Mouse (Mus musculus) small intestine, adult 2 months (tissue): Measurements from ENCODE around the gene Gm9945. TPM values are rescaled to one million over a fixed set of nuclear protein-coding genes. Genes with fewer than 3 reads are reported as not detected.

Source experiments
- H3K27ac ChIP-seq: fragments of 200-500 bp; 2 replicates; pipeline ENCODE4 v1.5.1; 2012; ENCODE audit warnings: low read depth, low read length, control low read depth, inconsistent platforms; ENCODE audit not compliant: insufficient read depth
- H3K27me3 ChIP-seq: fragments of 200-500 bp; 2 replicates; pipeline ENCODE4 v1.6.1; 2012; ENCODE audit warnings: mild to moderate bottlenecking, moderate library complexity, low read length, inconsistent platforms; ENCODE audit not compliant: control insufficient read depth, insufficient read depth
- H3K36me3 ChIP-seq: fragments of 200-500 bp; 2 replicates; pipeline ENCODE4 v1.6.1; 2012; ENCODE audit warnings: mild to moderate bottlenecking, low read length, control low read depth, inconsistent platforms; ENCODE audit not compliant: control insufficient read depth, insufficient read depth
- H3K4me1 ChIP-seq: fragments of 200-500 bp; 2 replicates; pipeline ENCODE4 v1.6.1; 2012; ENCODE audit warnings: low read length, inconsistent platforms, mixed read lengths; ENCODE audit not compliant: control insufficient read depth, insufficient read depth, insufficient read length
- H3K4me3 ChIP-seq: fragments of 200-500 bp; 2 replicates; pipeline ENCODE4 v1.5.1; 2012; ENCODE audit warnings: low read depth, mild to moderate bottlenecking, control low read depth, inconsistent platforms, low read length, moderate library complexity
- CTCF ChIP-seq: fragments of 200-500 bp; IDR thresholded peaks from 2 replicates; pipeline ENCODE4 v1.5.1; 2012; ENCODE audit warnings: low read depth, mild to moderate bottlenecking, control low read depth, inconsistent platforms, low read length, moderate library complexity, mixed read lengths; ENCODE audit not compliant: insufficient replicate concordance, insufficient read length; ENCODE audit errors: extremely low read depth
- POLR2A ChIP-seq: fragments of 200-500 bp; IDR thresholded peaks from 2 replicates; pipeline ENCODE4 v1.6.1; 2012; ENCODE audit warnings: low read depth, mild to moderate bottlenecking, control low read depth, inconsistent platforms, low read length, moderate library complexity
- WGBS: fragments of 180-500 bp; shearing (Covaris S2); methylation state at CpG from one replicate; pipeline ENCODE4 v1.1.7; 2018; 5-methylcytosine and 5-hydroxymethylcytosine counted together
- polyA plus RNA-seq: library from polyadenylated mRNA; depleted of rRNA; stranded (reverse); fragments of >200 nt; gene quantifications from 2 replicates; pipeline ENCODE4 v1.2.3, GENCODE M21; 2012; rRNA removed

Gm9945 gene
- polyA plus RNA-seq, 1 experiment = not detected

DNA sequence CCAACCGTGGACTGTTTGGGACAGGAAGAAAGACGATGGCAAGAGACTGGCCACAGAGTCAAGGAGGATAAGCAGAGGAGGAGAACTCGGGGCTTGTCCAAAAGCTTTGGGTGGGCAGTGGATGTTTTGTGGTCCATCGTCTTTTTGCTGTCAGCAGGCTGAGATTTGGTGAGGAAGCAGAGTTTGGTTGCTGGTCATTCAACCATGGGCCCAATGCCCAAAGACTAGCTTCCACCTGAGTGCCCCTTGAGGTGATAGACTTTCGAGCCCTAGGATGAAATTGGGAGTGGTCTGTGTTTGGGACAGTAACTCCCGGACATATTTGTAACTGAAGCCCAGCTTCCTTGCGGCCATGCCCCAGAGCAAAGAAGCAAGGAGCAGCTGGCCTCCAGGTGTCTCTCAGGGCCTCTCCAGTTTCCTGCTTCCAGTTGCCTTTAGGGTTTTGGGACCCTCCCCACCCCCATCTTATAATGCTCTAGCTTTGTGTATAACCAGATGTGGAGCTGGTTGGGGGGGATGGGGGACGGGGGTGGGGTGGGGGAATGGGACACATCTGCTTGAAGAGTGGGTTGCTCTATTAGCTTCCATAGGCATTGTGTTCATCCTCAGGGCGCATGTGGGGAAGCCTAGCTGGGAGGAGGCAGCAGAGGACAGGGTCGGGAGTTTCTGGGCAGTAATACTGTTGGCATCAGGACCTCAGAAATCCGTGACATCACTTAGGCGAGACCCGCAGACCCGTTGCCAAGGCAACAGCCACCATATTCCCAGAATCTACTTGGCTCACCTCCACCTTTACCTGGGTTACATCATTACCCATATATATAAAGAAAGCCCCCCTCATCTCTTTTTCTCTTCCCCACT lies 43.8 kb downstream of the Gm9945 start:
- peaks cover 13% of the 10 kb centered on the region; the same call in 1 of the 2 replicates for H3K4me1 ChIP-seq
- no peak overlapping the region for H3K4me3 ChIP-seq
- H3K36me3 ChIP-seq = no peaks in the 10 kb centered on the region
- H3K27ac ChIP-seq = no peak overlapping the region
- no peaks in the 10 kb centered on the region for H3K27me3 ChIP-seq
- 90% methylated on average over 14 of the region's 14 CpGs for WGBS
- TF ChIP-seq CTCF = no peak
- TF ChIP-seq POLR2A = no peak

DNA sequence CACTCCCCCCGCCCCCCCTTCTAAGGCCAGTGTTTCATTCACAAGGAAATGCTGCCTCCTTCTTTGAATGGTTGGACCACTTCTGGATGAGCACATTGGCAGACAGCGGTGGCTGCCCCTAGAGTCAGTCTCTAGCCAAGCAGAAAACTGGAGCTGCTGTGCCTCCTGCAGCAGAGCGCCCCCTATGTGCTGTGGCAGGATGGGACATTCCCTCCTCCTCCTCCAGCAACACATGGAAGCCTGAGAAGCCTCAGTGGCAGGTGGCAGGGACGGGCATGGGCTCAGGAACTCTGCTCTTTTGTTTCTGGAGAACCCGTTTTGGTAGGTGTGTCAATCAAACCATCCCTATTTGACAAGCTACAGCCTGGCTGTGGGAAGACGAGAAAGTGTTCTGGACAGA lies 44.9 kb downstream of the Gm9945 start:
- WGBS = 73% methylated on average over 6 of the region's 6 CpGs
- Histone ChIP-seq H3K27me3 (no peaks in the 10 kb centered on the region), H3K27ac (no peak overlapping the region), H3K4me3 (no peak overlapping the region), H3K4me1 (peaks cover 13% of the 10 kb centered on the region; the same call in 1 of the 2 replicates), H3K36me3 (no peaks in the 10 kb centered on the region)
- TF ChIP-seq POLR2A = no peak
- TF ChIP-seq CTCF = peak; percentile 40; the same call in 1 of the 2 replicates

DNA sequence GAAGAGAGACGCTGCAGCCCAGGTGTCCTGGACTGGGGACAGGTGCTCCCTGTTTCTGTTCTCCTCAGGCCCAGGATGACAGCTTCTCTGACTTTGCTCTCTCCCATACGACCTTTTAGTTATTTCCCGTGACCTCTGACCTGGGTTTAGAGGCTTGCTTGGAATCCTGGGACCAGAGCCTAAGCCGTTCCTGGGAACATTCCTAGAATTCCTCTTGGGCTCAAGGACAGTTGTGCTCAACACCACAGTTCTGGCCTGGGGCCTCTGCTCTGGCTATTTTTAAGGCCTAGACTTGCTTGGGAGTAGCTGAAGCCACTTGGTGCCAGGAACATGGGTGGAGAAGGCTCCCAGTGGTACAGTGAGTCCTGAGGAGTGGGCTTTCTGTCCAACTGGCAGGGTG lies 45.5 kb downstream of the Gm9945 start:
- Histone ChIP-seq H3K36me3 (no peaks in the 10 kb centered on the region), H3K4me3 (no peak overlapping the region), H3K27me3 (no peaks in the 10 kb centered on the region), H3K27ac (no peak overlapping the region), H3K4me1 (peaks cover 11% of the 10 kb centered on the region; the same call in 1 of the 2 replicates)
- 84% methylated on average over 4 of the region's 4 CpGs for WGBS
- no peak for TF ChIP-seq POLR2A
- TF ChIP-seq CTCF = no peak

DNA sequence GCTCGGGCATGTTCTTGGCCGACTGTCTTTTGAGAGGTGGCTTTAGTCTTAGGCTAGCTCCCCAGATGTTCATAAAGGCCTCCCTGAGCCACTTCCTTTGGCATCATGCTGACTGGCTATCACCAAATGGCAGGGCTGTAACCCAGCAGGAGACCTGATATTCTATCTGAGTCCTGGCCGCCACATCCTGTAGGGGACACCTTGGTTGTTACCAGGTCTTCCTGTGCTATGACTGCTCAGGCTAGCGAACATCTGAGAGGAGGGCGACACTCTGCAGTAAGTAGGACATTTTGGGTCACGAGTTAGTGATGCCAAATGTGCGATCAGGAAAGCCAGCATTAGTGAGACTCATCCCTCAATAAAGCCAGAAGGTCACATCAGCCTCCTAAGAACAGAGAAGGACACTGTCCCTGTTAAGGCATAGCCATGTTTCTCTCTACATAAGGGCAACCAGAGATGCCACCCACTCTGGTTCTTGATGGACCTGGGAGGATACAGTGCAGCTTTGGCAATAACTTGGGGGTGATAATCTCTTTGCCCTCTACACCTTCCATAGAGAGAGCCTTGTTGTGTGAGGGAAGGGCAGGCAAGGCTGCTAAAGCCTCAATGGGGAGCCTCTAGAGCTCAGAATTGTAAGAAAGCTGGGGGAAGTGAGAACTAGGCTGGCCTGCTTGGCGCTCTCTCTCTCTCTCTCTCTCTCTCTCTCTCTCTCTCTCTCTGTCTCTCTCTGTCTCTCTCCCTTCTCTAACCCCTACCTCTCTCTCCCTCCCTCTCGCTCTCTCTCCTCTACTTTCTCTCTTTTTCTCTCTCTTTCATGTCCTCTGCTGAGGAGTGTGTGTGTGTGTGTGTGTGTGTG lies 48.7 kb downstream of the Gm9945 start:
- H3K4me1 ChIP-seq = no peaks in the 10 kb centered on the region
- no peaks in the 10 kb centered on the region for H3K27me3 ChIP-seq
- H3K4me3 ChIP-seq = no peak overlapping the region
- peaks cover 4% of the 10 kb centered on the region for H3K36me3 ChIP-seq
- H3K27ac ChIP-seq = no peak overlapping the region
- 83% methylated on average over 9 of the region's 9 CpGs for WGBS
- no peak for TF ChIP-seq POLR2A
- no peak for TF ChIP-seq CTCF

DNA sequence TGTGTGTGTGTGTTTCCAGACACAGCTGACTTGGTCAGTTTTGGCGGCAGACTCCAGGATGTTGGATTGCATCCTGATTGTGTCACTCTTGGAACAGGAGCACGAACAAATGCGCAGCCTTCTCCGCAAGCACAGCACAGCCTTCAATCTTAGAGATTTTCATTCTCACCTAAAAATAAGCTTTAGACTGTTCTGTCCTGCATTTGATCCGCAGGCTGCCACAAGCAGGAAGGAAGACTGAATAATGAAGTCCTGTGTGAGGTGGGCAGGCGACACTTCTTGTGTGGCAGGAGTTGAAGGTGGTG lies 49.2 kb downstream of the Gm9945 start:
- 66% methylated on average over 6 of the region's 6 CpGs for WGBS
- Histone ChIP-seq H3K36me3 (peaks cover 9% of the 10 kb centered on the region), H3K4me1 (no peaks in the 10 kb centered on the region), H3K27ac (no peak overlapping the region), H3K27me3 (no peaks in the 10 kb centered on the region), H3K4me3 (no peak overlapping the region)
- no peak for TF ChIP-seq POLR2A
- no peak for TF ChIP-seq CTCF

DNA sequence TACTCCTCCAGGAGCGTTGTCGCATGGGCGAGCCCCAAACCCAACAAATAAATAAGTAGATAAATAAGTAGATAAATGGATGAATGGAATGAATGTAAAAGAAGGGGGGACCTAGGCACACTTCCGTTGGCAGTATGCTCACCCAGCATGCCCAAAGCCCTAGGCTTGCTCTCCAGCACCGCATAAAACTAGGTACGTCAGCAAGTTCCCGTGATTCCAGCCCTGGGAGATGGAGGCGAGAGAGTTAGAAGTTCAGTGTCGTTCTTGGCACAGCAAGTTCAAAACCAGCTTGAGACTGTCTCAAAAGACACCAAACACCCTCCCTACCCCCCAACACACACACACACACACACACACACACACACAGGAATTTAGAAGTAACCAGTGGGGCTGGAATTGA lies 50.0 kb downstream of the Gm9945 start:
- Histone ChIP-seq H3K4me1 (no peaks in the 10 kb centered on the region), H3K36me3 (peaks cover 16% of the 10 kb centered on the region), H3K27ac (no peak overlapping the region), H3K27me3 (no peaks in the 10 kb centered on the region), H3K4me3 (no peak overlapping the region)
- WGBS = 90% methylated on average over 9 of the region's 9 CpGs
- TF ChIP-seq POLR2A = no peak
- TF ChIP-seq CTCF = no peak

Other genes starting within 250 kb of the Gm9945 start
- gene Hspa4, start 179.7 kb upstream of the Gm9945 start, polyA plus RNA-seq = 13.3 and 18.6 TPM in 2 replicates
- gene Zcchc10, start 155.5 kb upstream of the Gm9945 start, polyA plus RNA-seq = 1.0 and 1.7 TPM in 2 replicates
- 3.2 and 6.6 TPM in 2 replicates for gene Aff4, start 129.3 kb upstream of the Gm9945 start, polyA plus RNA-seq
- gene Leap2, start 57.0 kb upstream of the Gm9945 start, polyA plus RNA-seq = 35.6 and 72.2 TPM in 2 replicates
- 727 and 1,116 TPM in 2 replicates for gene Uqcrq, start 49.3 kb upstream of the Gm9945 start, polyA plus RNA-seq
- gene Gdf9, start 49.1 kb upstream of the Gm9945 start, polyA plus RNA-seq = 0.80 and 1.3 TPM in 2 replicates
- 0.04 TPM in 1 of 2 replicates, not detected in the other for gene Gm10447, start 23.1 kb upstream of the Gm9945 start, polyA plus RNA-seq
- gene Shroom1, start 23.0 kb upstream of the Gm9945 start, polyA plus RNA-seq = 2.6 and 3.0 TPM in 2 replicates
- not detected in 2 replicates for gene Gm9837, start 9.7 kb upstream of the Gm9945 start, polyA plus RNA-seq
- 9.7 and 61.2 TPM in 2 replicates for gene Sowaha, start 108 bp downstream of the Gm9945 start, polyA plus RNA-seq
- 6.4 and 9.7 TPM in 2 replicates for gene Sept8, start 39.1 kb downstream of the Gm9945 start, polyA plus RNA-seq
- gene Kif3a, start 87.2 kb downstream of the Gm9945 start, polyA plus RNA-seq = 0.72 and 0.89 TPM in 2 replicates
- gene Il4, start 138.5 kb downstream of the Gm9945 start, polyA plus RNA-seq = not detected in 2 replicates
- 0.30 and 0.41 TPM in 2 replicates for gene Il13, start 154.5 kb downstream of the Gm9945 start, polyA plus RNA-seq
- gene Rad50, start 227.2 kb downstream of the Gm9945 start, polyA plus RNA-seq = 0.98 and 2.7 TPM in 2 replicates
- gene Il5, start 240.6 kb downstream of the Gm9945 start, polyA plus RNA-seq = not detected in 2 replicates